Mouse (Mus musculus): ENCODE measurements at regions not wholly inside any gene's neighbourhood (a gene's known extent, or its start where the extent isn't known, plus 50 kb on each side); places are given as distances from the start of the nearest gene placed in this dataset.

- TF ChIP-seq CTCF (IDR thresholded peaks at IDR 0.05) (no peak), EP300 (IDR thresholded peaks at IDR 0.05) (no peak)
Measured at GRCm38 (mm10) chr17:9939576-9939975, 270.1 kb upstream of the Pabpc6 start.

Measured in lung, postnatal 0 days (tissue).